Mouse (Mus musculus) layer of hippocampus, postnatal 36 days (tissue): ENCODE measurements at regions not wholly inside any gene's neighbourhood (a gene's known extent, or its start where the extent isn't known, plus 50 kb on each side); places are given as distances from the start of the nearest gene placed in this dataset.

Source experiments
- DNase-seq, 2 experiments: peaks; one replicate each; pipeline ENCODE4 v3.0.0; 2022

- DNase-seq = no peak
These were observed 54.9 kb upstream of the Akap13 start for GRCm38 (mm10) chr7:75400471-75400870.

- no peak for DNase-seq
These were observed 50.4 kb upstream of the Akap13 start for GRCm38 (mm10) chr7:75404955-75405354.
